Mouse (Mus musculus) T-cell, adult 2 months (primary cell): ENCODE data around the gene Tln2.

Experiments
- DNase-seq: peaks from one replicate; pipeline ENCODE4 v3.0.0; 2022; ENCODE audit warnings: low spot score

Gene Tln2

GRCm38 (mm10) chr9:67274296-67274695 is 285.2 kb downstream of the Tln2 start:
- DNase-seq, result no peak

GRCm38 (mm10) chr9:67273362-67273761 is 286.1 kb downstream of the Tln2 start:
- DNase-seq, result no peak

GRCm38 (mm10) chr9:67270734-67271133 is 288.8 kb downstream of the Tln2 start:
- DNase-seq, result no peak

- no peak for DNase-seq
Measured at GRCm38 (mm10) chr9:67270061-67270595, 289.4 kb downstream of the Tln2 start.

- no peak for DNase-seq
Measured at GRCm38 (mm10) chr9:67267276-67267990, 292.1 kb downstream of the Tln2 start.

- DNase-seq, result no peak
Measured at GRCm38 (mm10) chr9:67265513-67265912, 294.0 kb downstream of the Tln2 start.

- no peak for DNase-seq
Measured at GRCm38 (mm10) chr9:67264896-67265295, 294.6 kb downstream of the Tln2 start.

- DNase-seq, result no peak
Measured at GRCm38 (mm10) chr9:67260835-67261599, 298.5 kb downstream of the Tln2 start.

- DNase-seq, result no peak
Measured at GRCm38 (mm10) chr9:67250141-67250540, 309.4 kb downstream of the Tln2 start.

GRCm38 (mm10) chr9:67247365-67247950 is 312.0 kb downstream of the Tln2 start:
- no peak for DNase-seq

- DNase-seq, result no peak
Measured at GRCm38 (mm10) chr9:67245265-67245664, 314.2 kb downstream of the Tln2 start.

GRCm38 (mm10) chr9:67241683-67242082 is 317.8 kb downstream of the Tln2 start:
- DNase-seq, result no peak

- DNase-seq, result no peak
Measured at GRCm38 (mm10) chr9:67240456-67240855, 319.0 kb downstream of the Tln2 start.

- no peak for DNase-seq
Measured at GRCm38 (mm10) chr9:67236987-67237386, 322.5 kb downstream of the Tln2 start.

- DNase-seq, result no peak
Measured at GRCm38 (mm10) chr9:67235441-67236217, 323.9 kb downstream of the Tln2 start.

GRCm38 (mm10) chr9:67229033-67229432 is 330.5 kb downstream of the Tln2 start:
- no peak for DNase-seq

- no peak for DNase-seq
Measured at GRCm38 (mm10) chr9:67220388-67220787, 339.1 kb downstream of the Tln2 start.

- DNase-seq, result no peak
Measured at GRCm38 (mm10) chr9:67218001-67218400, 341.5 kb downstream of the Tln2 start.

- no peak for DNase-seq
Measured at GRCm38 (mm10) chr9:67214191-67214985, 345.1 kb downstream of the Tln2 start.

GRCm38 (mm10) chr9:67213275-67213674 is 346.2 kb downstream of the Tln2 start:
- DNase-seq, result no peak

- DNase-seq, result no peak
Measured at GRCm38 (mm10) chr9:67211220-67211619, 348.3 kb downstream of the Tln2 start.
